14 mouse cellular contexts compared by ENCODE assay signal in the genomic region with DNA sequence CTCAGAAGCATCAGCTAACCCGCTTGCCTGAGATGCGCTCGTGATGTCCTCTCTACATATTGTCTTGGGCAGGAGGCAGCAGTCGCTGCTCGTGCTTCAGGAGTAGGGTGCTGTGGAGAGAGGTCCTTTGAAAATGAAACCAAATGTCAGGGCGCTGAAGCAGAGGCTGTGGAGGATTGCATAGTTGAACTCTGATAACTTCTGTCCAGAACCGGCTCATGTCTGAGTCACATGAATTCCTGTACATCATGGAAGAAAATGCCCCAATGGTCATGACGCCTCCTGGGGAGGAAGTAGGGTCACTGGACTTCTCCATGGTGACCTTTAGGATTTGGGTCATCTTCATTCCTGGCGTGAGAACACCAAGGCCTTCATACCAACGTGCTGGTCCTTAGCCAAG. TPM values are rescaled to one million over a fixed set of nuclear protein-coding genes. Genes with fewer than 3 reads are reported as not detected.
DNase-seq lines count a peak whose midpoint lies in the region; ATAC-seq lines count a peak whose summit lies in the region.
"Had no signal": no experiment of that assay in that cellular context is flagged by ENCODE, and none has a peak within 500 bp of the region (broad histone marks: within the 10 kb centered on the region; RNA-seq: fewer than 3 reads in every experiment).

No protein-coding gene starts in this region.

- ATAC-seq in neutrophil, adult 5-6 weeks (ENCODE audit: extremely low read depth, insufficient number of reproducible peaks, low FRiP score, poor library complexity, severe bottlenecking): 0 out of 2 replicates have a peak, but pooled peaks have one; percentile 20
- ATAC-seq: intestine, embryonic 15.5 days had no signal

- DNase-seq in kidney, adult 8-10 months: peak; percentile 17 to 23
- no peak for DNase-seq in kidney, postnatal 14 days
- DNase-seq in spleen, postnatal 36 days (ENCODE audit: low spot score in 2 of 2): peak; percentile 24 to 47
- DNase-seq in spleen, adult 18-20 months: no peak
- peak; percentile 19 for DNase-seq in adrenal gland, postnatal 25 days
- DNase-seq in heart, adult 9 months (ENCODE audit: low spot score in 2 of 2): no peak
- no peak for DNase-seq in heart, postnatal 25 days (ENCODE audit: low spot score)
- DNase-seq: cerebellum, adult 18-20 months; gastrocnemius, postnatal 36 days; liver, embryonic 13.5 days; right cerebral cortex, postnatal 14 days; thymus, adult 18-20 months had no signal

- intact Hi-C loops in heart, postnatal 25 days (cut with DNase I): no loop called here

RNA-seq across cellular contexts. Expression of gene Itga9, which starts 56.0 kb away (rescaled TPM):
- total RNA-seq in adrenal gland, postnatal 25 days (2021): 70.2 and 81.0 TPM in 2 replicates
- 0.81 and 0.86 TPM in 2 replicates for total RNA-seq in neutrophil, adult 5-6 weeks (2017)
- total RNA-seq in heart, postnatal 25 days (2021): 10 to 100 TPM; 65.5 to 72.7 TPM

Comparison
In these comparisons a context has a peak if more than half of its experiments do, and no peak if none do; other contexts are left out.
1. DNase-seq: peak in kidney, adult 8-10 months (2 of 2), spleen, postnatal 36 days (2 of 2) and adrenal gland, postnatal 25 days (single experiment); none in kidney, postnatal 14 days (single experiment), spleen, adult 18-20 months (0 of 2), heart, adult 9 months (0 of 2) and heart, postnatal 25 days (single experiment).
2. RNA of gene Itga9, which starts 56.0 kb away (total RNA-seq): 70.2 to 81.0 TPM in adrenal gland, postnatal 25 days and 65.5 to 72.7 TPM in heart, postnatal 25 days; 0.81 to 0.86 TPM in neutrophil, adult 5-6 weeks; every median in the first group is over 10 times any median in the second.